Mouse (Mus musculus): Measurements from ENCODE around the gene Mrgprb4.

Mrgprb4 gene

DNA sequence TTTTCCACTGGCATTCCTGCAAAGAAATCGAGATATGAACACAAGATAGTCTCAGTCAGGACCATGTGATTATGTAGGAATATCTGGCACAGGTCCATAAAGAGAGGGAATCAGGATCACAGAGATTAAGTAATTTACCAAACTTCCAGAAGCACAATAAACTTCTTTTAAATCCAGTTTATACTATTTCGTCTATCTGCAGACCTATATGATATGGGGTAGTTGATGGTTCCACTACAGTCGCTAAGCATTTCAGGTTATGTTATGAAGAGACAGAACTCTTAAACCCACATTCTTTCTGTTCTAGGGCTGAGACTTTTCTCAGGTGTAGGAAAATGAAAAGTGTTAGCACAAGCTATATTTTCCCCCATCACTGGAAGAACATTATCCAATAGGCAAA, at the start of gene Mrgprb4:
Gene Mrgprb4 (minus strand): TSS at position 101 of the 400 bp plus-strand sequence.
- no peak for DNase-seq

DNA sequence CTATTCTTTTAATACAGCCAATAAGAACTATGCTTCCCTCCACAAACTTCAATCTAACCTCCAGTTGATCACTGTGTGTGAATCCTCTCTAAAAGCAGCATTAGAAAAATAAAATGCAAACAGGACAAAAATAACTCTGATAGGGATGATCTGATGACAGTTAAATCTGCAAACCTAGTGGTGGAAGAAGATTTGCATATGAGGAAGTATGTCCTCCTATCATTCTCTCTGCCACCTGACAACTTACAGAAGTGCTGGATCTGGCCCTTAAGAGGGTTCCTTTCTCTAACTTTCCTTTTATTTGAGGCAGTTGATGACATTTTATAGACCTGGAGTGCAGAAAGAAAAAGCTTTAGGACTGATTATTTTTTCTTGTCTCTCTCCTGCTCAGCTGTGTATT, 27.0 kb upstream of the Mrgprb4 start:
- DNase-seq = no peak

DNA sequence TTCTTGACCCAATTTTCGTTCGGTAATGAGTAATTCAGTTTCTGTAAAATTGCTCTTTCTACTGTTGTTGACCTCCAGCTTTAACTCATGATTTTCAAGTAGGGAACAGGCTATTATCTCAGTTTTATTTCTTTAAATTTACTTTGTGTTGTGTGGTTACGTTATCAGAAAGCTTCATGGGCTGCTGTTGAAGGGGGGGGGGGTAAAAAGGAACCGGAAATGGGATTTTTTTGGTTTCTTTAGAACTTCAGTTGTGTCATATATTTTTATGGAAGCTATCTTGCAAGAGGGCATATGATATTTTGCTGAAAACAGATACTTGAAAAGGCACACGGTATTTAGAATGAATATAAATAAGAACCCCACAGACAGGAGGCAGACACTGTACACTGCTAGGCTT, 26.0 kb upstream of the Mrgprb4 start:
- DNase-seq = no peak

DNA sequence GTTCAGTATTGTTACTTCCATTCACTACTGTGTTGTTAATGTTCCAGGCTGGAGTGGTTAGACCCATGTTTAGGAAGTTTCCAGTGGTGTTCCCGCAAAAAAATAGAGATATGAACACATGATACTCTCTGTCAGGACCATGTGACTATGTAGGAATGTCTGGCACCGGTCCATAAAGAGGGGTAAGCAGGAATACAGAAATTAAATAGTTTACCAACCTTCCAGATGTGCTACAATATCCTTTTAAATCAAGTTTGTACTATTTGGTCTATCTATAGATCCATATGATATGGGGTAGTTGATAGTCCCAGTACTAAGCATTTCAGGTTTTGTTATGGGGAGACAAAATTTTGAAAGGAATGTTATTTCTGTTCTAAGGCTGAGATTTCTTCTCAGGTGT, 30.2 kb downstream of the Mrgprb4 start, which contains the start of gene Mrgprb5:
Gene Mrgprb5 (minus strand): TSS at position 101 of the 400 bp plus-strand sequence.
- DNase-seq = no peak

DNA sequence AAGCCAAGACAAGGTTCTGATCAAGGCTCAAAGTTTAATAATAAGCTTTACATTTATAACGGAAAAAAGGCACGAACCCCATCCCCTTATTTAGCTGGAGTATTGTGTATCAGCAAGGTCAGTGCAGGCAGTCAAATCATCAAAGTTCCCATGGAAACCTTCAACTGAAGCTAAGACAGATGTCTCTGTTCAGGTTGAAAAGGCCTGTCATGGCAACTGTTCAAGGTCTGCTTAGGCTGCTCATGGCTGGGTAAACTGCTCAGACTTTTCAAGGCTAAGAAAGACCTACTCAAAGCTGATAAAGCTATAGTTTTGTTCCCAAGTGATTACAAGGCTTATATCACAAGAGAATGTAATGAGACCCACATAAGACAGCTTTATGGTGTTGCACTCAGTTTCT, 31.6 kb downstream of the Mrgprb4 start:
- no peak for DNase-seq

All from cerebellum, adult 18-20 months (tissue).